Mouse (Mus musculus) liver (tissue): ENCODE results near the gene Zfyve27.

ENCODE experiments used
- DNase-seq: peaks from one replicate; pipeline ENCODE4 v3.0.0-alpha.2; 2020; ENCODE audit warnings: mixed read lengths

Zfyve27 gene

GRCm38 (mm10) chr19:42144067-42144466 is 19.7 kb upstream of the Zfyve27 start:
- DNase-seq: no peak

GRCm38 (mm10) chr19:42144541-42145167 is 19.1 kb upstream of the Zfyve27 start:
- DNase-seq: peak; percentile 82

- no peak for DNase-seq
Observed at GRCm38 (mm10) chr19:42145210-42145609, 18.5 kb upstream of the Zfyve27 start.

GRCm38 (mm10) chr19:42145731-42146130 is 18.0 kb upstream of the Zfyve27 start:
- no peak for DNase-seq

- DNase-seq: no peak
Observed at GRCm38 (mm10) chr19:42146276-42147010, 17.3 kb upstream of the Zfyve27 start.

- DNase-seq: peak; percentile 63
Observed at GRCm38 (mm10) chr19:42147170-42147768, 16.5 kb upstream of the Zfyve27 start, which contains the start of gene Marveld1. Marveld1 (plus strand) TSS chr19:42147400.

GRCm38 (mm10) chr19:42147769-42148568 is 15.8 kb upstream of the Zfyve27 start:
- peak; percentile 34 for DNase-seq

- DNase-seq: no peak
Observed at GRCm38 (mm10) chr19:42148569-42148860, 15.2 kb upstream of the Zfyve27 start.

GRCm38 (mm10) chr19:42151990-42152389 is 11.8 kb upstream of the Zfyve27 start:
- peak; percentile 78 for DNase-seq

GRCm38 (mm10) chr19:42157493-42158237 is 6.1 kb upstream of the Zfyve27 start:
- no peak for DNase-seq

- no peak for DNase-seq
Observed at GRCm38 (mm10) chr19:42158246-42159017, 5.3 kb upstream of the Zfyve27 start.

- DNase-seq: no peak
Observed at GRCm38 (mm10) chr19:42164188-42164587, 437 bp downstream of the Zfyve27 start.

GRCm38 (mm10) chr19:42166130-42166529 is 2.4 kb downstream of the Zfyve27 start:
- DNase-seq: peak; percentile 83

- no peak for DNase-seq
Observed at GRCm38 (mm10) chr19:42166766-42167165, 3.0 kb downstream of the Zfyve27 start.

GRCm38 (mm10) chr19:42167489-42167888 is 3.7 kb downstream of the Zfyve27 start:
- DNase-seq: no peak

- DNase-seq: no peak
Observed at GRCm38 (mm10) chr19:42169322-42169975, 5.7 kb downstream of the Zfyve27 start.

GRCm38 (mm10) chr19:42170025-42170969 is 6.5 kb downstream of the Zfyve27 start:
- peak; percentile 97 for DNase-seq

- DNase-seq: peak; percentile 34
Observed at GRCm38 (mm10) chr19:42176841-42177240, 13.1 kb downstream of the Zfyve27 start.

GRCm38 (mm10) chr19:42177461-42177860 is 13.7 kb downstream of the Zfyve27 start:
- DNase-seq: no peak

- DNase-seq: no peak
Observed at GRCm38 (mm10) chr19:42179356-42179755, 15.6 kb downstream of the Zfyve27 start.
